Mouse (Mus musculus): ENCODE data around the gene Ten1. TPM values are rescaled to one million over a fixed set of nuclear protein-coding genes. Genes with fewer than 3 reads are reported as not detected.

The Ten1 gene
- total RNA-seq (2023; ENCODE audit: inconsistent age): 43.7 to 50.4 TPM (median 47.7 TPM) in 4 replicates

GRCm38 (mm10) chr11:116198639-116199531, at the start of gene Ten1, which contains the start of gene Acox1:
Gene Ten1 (plus strand): TSS chr11:116198855.
Gene Acox1 (minus strand): TSS chr11:116199045.

GRCm38 (mm10) chr11:116167884-116168439, 30.7 kb upstream of the Ten1 start, which contains the start of gene Fbf1:
Gene Fbf1 (minus strand): TSS chr11:116168166.

GRCm38 (mm10) chr11:116237742-116238395, 39.2 kb downstream of the Ten1 start, which contains the start of gene Evpl:
Gene Evpl (minus strand): TSS chr11:116238077.

Other genes with a start within 250 kb of the Ten1 start
- gene Itgb4, start 224.1 kb upstream of the Ten1 start, total RNA-seq (2023; ENCODE audit: inconsistent age): 0.19 to 1.2 TPM (median 0.44 TPM) in 4 replicates
- 16.3 to 20.2 TPM (median 18.7 TPM) in 4 replicates for gene Galk1, start 186.1 kb upstream of the Ten1 start, total RNA-seq (2023; ENCODE audit: inconsistent age)
- gene H3f3b, start 170.9 kb upstream of the Ten1 start, total RNA-seq (2023; ENCODE audit: inconsistent age): 3,106 to 3,747 TPM (median 3,372 TPM) in 4 replicates
- 71.4 to 82.5 TPM (median 80.3 TPM) in 4 replicates for gene Unk, start 168.5 kb upstream of the Ten1 start, total RNA-seq (2023; ENCODE audit: inconsistent age)
- gene Unc13d, start 120.9 kb upstream of the Ten1 start, total RNA-seq (2023; ENCODE audit: inconsistent age): 58.7 to 68.2 TPM (median 59.6 TPM) in 4 replicates
- gene Wbp2, start 111.9 kb upstream of the Ten1 start, total RNA-seq (2023; ENCODE audit: inconsistent age): 249 to 307 TPM (median 282 TPM) in 4 replicates
- 0.54 to 1.4 TPM (median 0.57 TPM) in 3 of 4 replicates, not detected in the other for gene Trim47, start 71.6 kb upstream of the Ten1 start, total RNA-seq (2023; ENCODE audit: inconsistent age)
- 35.0 to 42.1 TPM (median 37.0 TPM) in 4 replicates for gene Trim65, start 67.7 kb upstream of the Ten1 start, total RNA-seq (2023; ENCODE audit: inconsistent age)
- gene Mrpl38, start 60.0 kb upstream of the Ten1 start, total RNA-seq (2023; ENCODE audit: inconsistent age): 53.7 to 79.8 TPM (median 64.1 TPM) in 4 replicates
- 37.5 to 41.8 TPM (median 39.2 TPM) in 4 replicates for gene Fbf1, start 30.7 kb upstream of the Ten1 start, total RNA-seq (2023; ENCODE audit: inconsistent age)
- gene Acox1, start 190 bp downstream of the Ten1 start, total RNA-seq (2023; ENCODE audit: inconsistent age): 22.1 to 31.2 TPM (median 24.6 TPM) in 4 replicates
- gene Evpl, start 39.2 kb downstream of the Ten1 start, total RNA-seq (2023; ENCODE audit: inconsistent age): 0.09 to 0.26 TPM (median 0.14 TPM) in 4 replicates
- 54.6 to 63.6 TPM (median 60.0 TPM) in 4 replicates for gene Srp68, start 75.4 kb downstream of the Ten1 start, total RNA-seq (2023; ENCODE audit: inconsistent age)
- 0.42 TPM in 1 of 4 replicates, not detected in the others for gene Galr2, start 82.1 kb downstream of the Ten1 start, total RNA-seq (2023; ENCODE audit: inconsistent age)
- 57.5 to 66.5 TPM (median 60.3 TPM) in 4 replicates for gene Exoc7, start 108.4 kb downstream of the Ten1 start, total RNA-seq (2023; ENCODE audit: inconsistent age)
- gene Foxj1, start 136.5 kb downstream of the Ten1 start, total RNA-seq (2023; ENCODE audit: inconsistent age): 0.99 to 2.1 TPM (median 1.2 TPM) in 4 replicates
- gene Rnf157, start 214.2 kb downstream of the Ten1 start, total RNA-seq (2023; ENCODE audit: inconsistent age): 36.7 to 69.1 TPM (median 49.1 TPM) in 4 replicates
- gene Ubald2, start 235.2 kb downstream of the Ten1 start, total RNA-seq (2023; ENCODE audit: inconsistent age): 67.5 to 79.6 TPM (median 71.8 TPM) in 4 replicates